Comparison of ENCODE assay signal across 9 mouse cellular contexts in the genomic region with DNA sequence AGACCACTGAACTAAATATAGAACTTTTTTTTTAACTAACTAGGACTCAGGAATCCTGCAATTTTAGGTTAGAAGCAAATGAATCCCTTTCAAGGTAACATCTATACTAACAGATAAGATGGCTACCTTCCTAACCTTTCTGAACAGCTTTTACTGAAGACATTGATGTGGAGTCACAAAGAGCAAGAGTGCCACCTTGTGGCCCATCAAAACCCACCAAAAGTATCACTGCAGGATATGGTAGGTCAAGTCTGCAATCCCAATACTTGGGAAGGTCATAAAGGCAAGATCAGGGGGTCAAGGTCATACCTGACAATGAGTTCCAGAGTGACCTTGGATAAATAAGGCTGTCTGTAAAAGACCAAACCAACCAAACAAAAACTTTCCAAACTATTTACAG. TPM values are rescaled to one million over a fixed set of nuclear protein-coding genes. Genes with fewer than 3 reads are reported as not detected.
DNase-seq lines count a peak whose midpoint lies in the region; ATAC-seq and TF ChIP-seq lines count a peak whose summit lies in the region.
"Had no signal": no experiment of that assay in that cellular context is flagged by ENCODE, and none has a peak within 500 bp of the region (broad histone marks: within the 10 kb centered on the region; RNA-seq: fewer than 3 reads in every experiment).

No protein-coding gene starts in this region.

- TF ChIP-seq POLR2A in CH12.LX (IDR thresholded peaks at IDR 0.05; ENCODE audit: low read depth, low read length), result no peak

- TF ChIP-seq EP300 in CH12.LX (IDR thresholded peaks at IDR 0.05; ENCODE audit: low read length), result no peak

- H3K4me3 ChIP-seq in heart, embryonic 12.5 days, result no peak overlapping the region
- H3K4me3 ChIP-seq in CH12.LX (replicated peaks in 1 of 3; ENCODE audit: low read depth in 2 of 3, low read length in 2 of 3, poor library complexity in 1 of 3), result no peak overlapping the region
- H3K4me3 ChIP-seq in embryonic facial prominence, embryonic 11.5 days (ENCODE audit: low read depth, low read length), result no peak overlapping the region
- H3K4me3 ChIP-seq in neural tube, embryonic 11.5 days (ENCODE audit: low read depth, low read length), result no peak overlapping the region
- H3K4me3 ChIP-seq: stomach, embryonic 15.5 days had no signal

- no peaks in the 10 kb centered on the region for H3K4me1 ChIP-seq in heart, embryonic 12.5 days (replicated peaks)
- no peaks in the 10 kb centered on the region for H3K4me1 ChIP-seq in CH12.LX (ENCODE audit: control insufficient read depth in 1 of 2, insufficient read depth in 2 of 2)
- no peaks in the 10 kb centered on the region for H3K4me1 ChIP-seq in embryonic facial prominence, embryonic 11.5 days (ENCODE audit: control insufficient read depth, insufficient read depth, low read length)
- no peaks in the 10 kb centered on the region for H3K4me1 ChIP-seq in neural tube, embryonic 11.5 days (ENCODE audit: control insufficient read depth, insufficient read depth, low read length)
- H3K4me1 ChIP-seq: stomach, embryonic 15.5 days had no signal

- in situ Hi-C loops in CH12.LX (cut with MboI; ENCODE audit: low pct_ligation_motif_present, low pct_unique_long_range_greater_than_20kb, low sequenced_read_pairs), result no loop called here

- no peak for ATAC-seq in heart, embryonic 12.5 days (ENCODE audit: insufficient number of reproducible peaks, low FRiP score)
- no peak for ATAC-seq in embryonic facial prominence, embryonic 11.5 days (replicated peaks; ENCODE audit: insufficient number of reproducible peaks, low FRiP score, low TSS enrichment, low read depth)
- ATAC-seq in neural tube, embryonic 11.5 days (ENCODE audit: insufficient read depth, low FRiP score, low TSS enrichment), result no peak

- H3K4me2 ChIP-seq in heart, embryonic 12.5 days, result no peak overlapping the region
- no peak overlapping the region for H3K4me2 ChIP-seq in CH12.LX (ENCODE audit: insufficient read depth, low read depth, poor library complexity, severe bottlenecking)
- no peak overlapping the region for H3K4me2 ChIP-seq in embryonic facial prominence, embryonic 11.5 days (ENCODE audit: low read depth, low read length)
- H3K4me2 ChIP-seq in neural tube, embryonic 11.5 days (ENCODE audit: low read depth), result no peak overlapping the region
- H3K4me2 ChIP-seq: stomach, embryonic 15.5 days had no signal

- no peak overlapping the region for H3K27ac ChIP-seq in heart, embryonic 12.5 days (ENCODE audit: poor library complexity, severe bottlenecking)
- no peak overlapping the region for H3K27ac ChIP-seq in CH12.LX (ENCODE audit: insufficient read depth, low read depth)
- no peak overlapping the region for H3K27ac ChIP-seq in embryonic facial prominence, embryonic 11.5 days (replicated peaks; ENCODE audit: low read depth, low read length)
- H3K27ac ChIP-seq in neural tube, embryonic 11.5 days (ENCODE audit: low read depth, low read length), result no peak overlapping the region
- H3K27ac ChIP-seq: stomach, embryonic 15.5 days had no signal

- no peak overlapping the region for H3K9ac ChIP-seq in heart, embryonic 12.5 days
- no peak overlapping the region for H3K9ac ChIP-seq in CH12.LX (ENCODE audit: insufficient read depth, low read depth)
- H3K9ac ChIP-seq in embryonic facial prominence, embryonic 11.5 days (replicated peaks; ENCODE audit: low read length), result no peak overlapping the region
- H3K9ac ChIP-seq in neural tube, embryonic 11.5 days (ENCODE audit: low read length), result no peak overlapping the region
- H3K9ac ChIP-seq: stomach, embryonic 15.5 days had no signal

- peak; percentile 59 for TF ChIP-seq RAD21 in CH12.LX (IDR thresholded peaks at IDR 0.05; ENCODE audit: low read depth, low read length)

- H3K79me2 ChIP-seq in CH12.LX (replicated peaks; ENCODE audit: control insufficient read depth, extremely low read depth, insufficient read depth, poor library complexity, severe bottlenecking), result no peaks in the 10 kb centered on the region

- H3K9me3 ChIP-seq in heart, embryonic 12.5 days (replicated peaks), result no peaks in the 10 kb centered on the region
- H3K9me3 ChIP-seq in CH12.LX (replicated peaks; ENCODE audit: low read length), result no peaks in the 10 kb centered on the region
- no peaks in the 10 kb centered on the region for H3K9me3 ChIP-seq in embryonic facial prominence, embryonic 11.5 days (replicated peaks; ENCODE audit: control insufficient read depth, low read length)
- no peaks in the 10 kb centered on the region for H3K9me3 ChIP-seq in neural tube, embryonic 11.5 days (ENCODE audit: control insufficient read depth, low read length)
- H3K9me3 ChIP-seq: stomach, embryonic 15.5 days had no signal

- no peaks in the 10 kb centered on the region for H3K27me3 ChIP-seq in heart, embryonic 12.5 days (replicated peaks)
- no peaks in the 10 kb centered on the region for H3K27me3 ChIP-seq in CH12.LX (replicated peaks)
- no peaks in the 10 kb centered on the region for H3K27me3 ChIP-seq in embryonic facial prominence, embryonic 11.5 days (ENCODE audit: control insufficient read depth, insufficient read depth, low read length)
- H3K27me3 ChIP-seq in neural tube, embryonic 11.5 days (ENCODE audit: control insufficient read depth, insufficient read depth, low read length), result no peaks in the 10 kb centered on the region
- H3K27me3 ChIP-seq: stomach, embryonic 15.5 days had no signal

- peak; percentile 43 to 51 for DNase-seq in heart, postnatal 10 days
- peak; percentile 45 for DNase-seq in CH12.LX (ENCODE audit: extremely low read depth)
- DNase-seq in adrenal gland, postnatal 25 days, result peak; percentile 25
- peak; percentile 63 for DNase-seq in embryonic facial prominence, embryonic 11.5 days (ENCODE audit: low spot score)
- DNase-seq in layer of hippocampus, adult 9-11 months, result peak; percentile 6
- peak; percentile 42 for DNase-seq in neural tube, embryonic 11.5 days (ENCODE audit: low spot score)
- peak; percentile 51 for DNase-seq in thymus, postnatal 0 days (ENCODE audit: low spot score)

- peak in 1 of 2 experiments; percentile 73; a peak in 2 of 4 replicates for TF ChIP-seq CTCF in CH12.LX (conservative IDR thresholded peaks at IDR 0.05 in 1 of 2, IDR thresholded peaks at IDR 0.05 in 1 of 2; ENCODE audit: low read depth in 2 of 2, low read length in 2 of 2)

- intact Hi-C loops in heart, postnatal 10 days (cut with DNase I), result loop anchor here (2.0 kb wide), 2 partner anchors 82 to 274 kb away; no protein-coding TSS in a partner anchor

- dilution Hi-C loops in CH12.LX (cut with MboI; ENCODE audit: extremely low pct_ligation_motif_present, extremely low pct_unique_long_range_greater_than_20kb, low sequenced_read_pairs), result no loop called here

- peaks cover 2% of the 10 kb centered on the region; the same call in 1 of the 2 replicates for H3K36me3 ChIP-seq in heart, embryonic 12.5 days
- H3K36me3 ChIP-seq in CH12.LX (replicated peaks in 1 of 2; ENCODE audit: control insufficient read depth in 1 of 2, insufficient read depth in 1 of 2, low read length in 1 of 2), result peaks cover 20 to 40% of the 10 kb centered on the region in 2 experiments
- no peaks in the 10 kb centered on the region for H3K36me3 ChIP-seq in embryonic facial prominence, embryonic 11.5 days (replicated peaks; ENCODE audit: control insufficient read depth, insufficient read depth, low read depth, low read length)
- H3K36me3 ChIP-seq in neural tube, embryonic 11.5 days (ENCODE audit: control insufficient read depth, insufficient read depth, low read length), result no peaks in the 10 kb centered on the region
- H3K36me3 ChIP-seq: stomach, embryonic 15.5 days had no signal

TF ChIP-seq in CH12.LX, 34 proteins besides CTCF, POLR2A, EP300 and RAD21:
- TF ChIP-seq SMC3 (IDR thresholded peaks at IDR 0.05; ENCODE audit: low read depth, low read length), result peak; percentile 40
- TF ChIP-seq ELF1 (IDR thresholded peaks at IDR 0.05; ENCODE audit: low read depth, low read length), result no peak

RNA-seq across cellular contexts. Expression of a gene that starts 28.9 kb away (rescaled TPM):
- 10 to 100 TPM in 1 of 2 experiments, 1 to 10 TPM in 1; 8.9 to 10.1 TPM for total RNA-seq in heart, postnatal 10 days (2021)
- 10.8 and 12.1 TPM in 2 replicates for polyA plus RNA-seq in heart, embryonic 12.5 days (2016; fragmentation: Nextera tagmentation; extraction: Ambion mirVana)
- total RNA-seq in CH12.LX (2012; rRNA removed), result 12.7 and 13.7 TPM in 2 replicates
- total RNA-seq in CH12.LX (2014; rRNA removed), result 29.2 and 33.2 TPM in 2 replicates
- 20.7 and 22.1 TPM in 2 replicates for polyA plus RNA-seq in CH12.LX (2012; ENCODE audit: insufficient read length, low read depth)
- total RNA-seq in adrenal gland, postnatal 25 days (2021), result 24.0 and 29.5 TPM in 2 replicates
- 19.3 and 19.7 TPM in 2 replicates for polyA plus RNA-seq in embryonic facial prominence, embryonic 11.5 days (2014; fragmentation: Nextera tagmentation; extraction: Ambion mirVana)
- 16.9 and 17.0 TPM in 2 replicates for polyA plus RNA-seq in neural tube, embryonic 11.5 days (2014; fragmentation: Nextera tagmentation; extraction: Ambion mirVana)
- polyA plus RNA-seq in thymus, postnatal 0 days (2015; fragmentation: Nextera tagmentation; extraction: Ambion mirVana), result 18.4 and 19.4 TPM in 2 replicates

RNA-seq across cellular contexts. Expression of a gene that starts 40.2 kb away (rescaled TPM):
- total RNA-seq in heart, postnatal 10 days (2021), result 100 to 1,000 TPM; 208 to 210 TPM
- 414 and 428 TPM in 2 replicates for polyA plus RNA-seq in heart, embryonic 12.5 days (2016; fragmentation: Nextera tagmentation; extraction: Ambion mirVana)
- total RNA-seq in CH12.LX (2012; rRNA removed) (338 and 426 TPM in 2 replicates), CH12.LX (2014; rRNA removed) (651 and 662 TPM in 2 replicates)
- 577 and 657 TPM in 2 replicates for polyA plus RNA-seq in CH12.LX (2012; ENCODE audit: insufficient read length, low read depth)
- total RNA-seq in adrenal gland, postnatal 25 days (2021), result 150 and 170 TPM in 2 replicates
- polyA plus RNA-seq in embryonic facial prominence, embryonic 11.5 days (2014; fragmentation: Nextera tagmentation; extraction: Ambion mirVana), result 415 and 426 TPM in 2 replicates
- polyA plus RNA-seq in neural tube, embryonic 11.5 days (2014; fragmentation: Nextera tagmentation; extraction: Ambion mirVana), result 325 and 326 TPM in 2 replicates
- 367 and 379 TPM in 2 replicates for polyA plus RNA-seq in thymus, postnatal 0 days (2015; fragmentation: Nextera tagmentation; extraction: Ambion mirVana)

Comparison
In these comparisons a context has a peak if more than half of its experiments do, and no peak if none do; other contexts are left out.
1. DNase-seq: peak in every context shown above with its lines; median percentile 63 in embryonic facial prominence, embryonic 11.5 days; 51 in thymus, postnatal 0 days; 47 in heart, postnatal 10 days; 45 in CH12.LX; 42 in neural tube, embryonic 11.5 days; 25 in adrenal gland, postnatal 25 days; 6 in layer of hippocampus, adult 9-11 months.